Mouse (Mus musculus) forebrain, embryonic 16.5 days (tissue): ENCODE results near the gene Kcnn1. TPM values are rescaled to one million over a fixed set of nuclear protein-coding genes. Genes with fewer than 3 reads are reported as not detected.
"Not testable (repeated sequence)": the region's sequence is repeated elsewhere in the genome, so short reads cannot be mapped to it uniquely, and the experiment has no call there.

Source experiments
- ATAC-seq: fragments of 200-750 bp; cut with Nextera tagmentation; 2 replicates; pipeline ENCODE4 v1.8.0; 2017; ENCODE audit warnings: mild to moderate bottlenecking, moderate library complexity
- H3K27ac ChIP-seq: fragments of 300-500 bp; sonication (generic); 2 replicates; pipeline ENCODE4 v1.5.1; 2014; ENCODE audit warnings: low read length, control low read depth
- H3K27me3 ChIP-seq: fragments of 300-500 bp; sonication (generic); replicated peaks from 2 replicates; pipeline ENCODE4 v1.6.1; 2014; ENCODE audit warnings: low read length; ENCODE audit not compliant: control insufficient read depth, insufficient read depth
- H3K36me3 ChIP-seq: fragments of 300-500 bp; sonication (generic); 2 replicates; pipeline ENCODE4 v1.6.1; 2014; ENCODE audit not compliant: control insufficient read depth, insufficient read depth
- H3K4me1 ChIP-seq: fragments of 300-500 bp; sonication (generic); replicated peaks from 2 replicates; pipeline ENCODE4 v1.6.1; 2014; ENCODE audit warnings: low read length; ENCODE audit not compliant: control insufficient read depth, insufficient read depth
- H3K4me2 ChIP-seq: fragments of 300-500 bp; sonication (generic); 2 replicates; pipeline ENCODE4 v1.6.1; 2014; ENCODE audit warnings: mild to moderate bottlenecking, low read length, control low read depth
- H3K4me3 ChIP-seq: fragments of 300-500 bp; sonication (generic); replicated peaks from 2 replicates; pipeline ENCODE4 v1.5.1; 2014; ENCODE audit warnings: mild to moderate bottlenecking, low read length, control low read depth
- H3K9ac ChIP-seq: fragments of 300-500 bp; sonication (generic); replicated peaks from 2 replicates; pipeline ENCODE4 v1.6.1; 2014; ENCODE audit warnings: low read depth, low read length, control low read depth
- H3K9me3 ChIP-seq: fragments of 300-500 bp; sonication (generic); 2 replicates; pipeline ENCODE4 v1.6.1; 2016; ENCODE audit warnings: low read length; ENCODE audit not compliant: control insufficient read depth
- WGBS: fragments of 180-500 bp; shearing (Covaris S2); extraction: QIAGEN DNeasy Blood & Tissue Kit; methylation state at CpG from one replicate; pipeline ENCODE4 v1.1.7; 2014; 5-methylcytosine and 5-hydroxymethylcytosine counted together
- polyA plus RNA-seq: library from polyadenylated mRNA; unstranded; fragments of >200 nt; fragmentation: Nextera tagmentation; extraction: Ambion mirVana; gene quantifications from 2 replicates; pipeline ENCODE4 v1.2.1, GENCODE M21; 2015

Kcnn1 gene
- polyA plus RNA-seq, 1 experiment from 2014 or later, result 13.4 TPM

- WGBS, result 93% methylated on average over 2 of the region's 2 CpGs
- no peak for ATAC-seq
Observed at GRCm38 (mm10) chr8:70827010-70827409, 36.0 kb downstream of the Kcnn1 start.

GRCm38 (mm10) chr8:70825816-70826215, 37.2 kb downstream of the Kcnn1 start:
- Histone ChIP-seq H3K36me3 (no peaks in the 10 kb centered on the region), H3K9me3 (no peaks in the 10 kb centered on the region; the same call in 1 of the 2 replicates), H3K4me3 (no peak overlapping the region), H3K27ac (no peak overlapping the region), H3K9ac (no peak overlapping the region), H3K4me1 (no peaks in the 10 kb centered on the region), H3K27me3 (peaks cover 6% of the 10 kb centered on the region), H3K4me2 (no peak overlapping the region)
- no peak for ATAC-seq
- 87% methylated on average over 8 of the region's 8 CpGs for WGBS

More at GRCm38 (mm10) chr8:70827010-70827409, 36.0 kb downstream of the Kcnn1 start:
- Histone ChIP-seq H3K36me3 (no peaks in the 10 kb centered on the region), H3K9me3 (no peaks in the 10 kb centered on the region; the same call in 1 of the 2 replicates), H3K4me2 (no peak overlapping the region), H3K27me3 (no peaks in the 10 kb centered on the region), H3K4me1 (no peaks in the 10 kb centered on the region), H3K9ac (no peak overlapping the region), H3K27ac (no peak overlapping the region), H3K4me3 (no peak overlapping the region)

- WGBS, result 88% methylated on average over 7 of the region's 7 CpGs
- no peak for ATAC-seq
- no peaks in the 10 kb centered on the region for H3K36me3 ChIP-seq
Observed at GRCm38 (mm10) chr8:70823802-70824201, 39.3 kb downstream of the Kcnn1 start.

GRCm38 (mm10) chr8:70822594-70822993, 40.5 kb downstream of the Kcnn1 start:
- not testable (repeated sequence) for H3K27me3 ChIP-seq
- 80% methylated on average over 3 of the region's 3 CpGs for WGBS

More at GRCm38 (mm10) chr8:70823802-70824201, 39.3 kb downstream of the Kcnn1 start:
- H3K9me3 ChIP-seq, result peaks cover 11% of the 10 kb centered on the region; the same call in 1 of the 2 replicates
- no peak overlapping the region for H3K4me2 ChIP-seq
- no peak overlapping the region for H3K27ac ChIP-seq
- no peaks in the 10 kb centered on the region for H3K4me1 ChIP-seq
- H3K27me3 ChIP-seq, result peaks cover 9% of the 10 kb centered on the region
- H3K9ac ChIP-seq, result no peak overlapping the region
- H3K4me3 ChIP-seq, result no peak overlapping the region

GRCm38 (mm10) chr8:70821992-70822391, 41.1 kb downstream of the Kcnn1 start:
- Histone ChIP-seq H3K36me3 (no peaks in the 10 kb centered on the region), H3K9me3 (peaks cover 16% of the 10 kb centered on the region; the same call in 1 of the 2 replicates), H3K4me2 (no peak overlapping the region), H3K27ac (no peak overlapping the region), H3K4me1 (no peaks in the 10 kb centered on the region), H3K9ac (no peak overlapping the region), H3K4me3 (no peak overlapping the region), H3K27me3 (peaks cover 12% of the 10 kb centered on the region)
- ATAC-seq, result no peak
- 43% methylated on average over 11 of the region's 11 CpGs for WGBS

More at GRCm38 (mm10) chr8:70822594-70822993, 40.5 kb downstream of the Kcnn1 start:
- H3K4me3 ChIP-seq, H3K27ac ChIP-seq, H3K36me3 ChIP-seq, H3K9ac ChIP-seq, ATAC-seq, H3K4me2 ChIP-seq, H3K4me1 ChIP-seq: not testable (repeated sequence)
- H3K9me3 ChIP-seq, result peaks cover 16% of the 10 kb centered on the region; the same call in 1 of the 2 replicates

GRCm38 (mm10) chr8:70821399-70821962, 41.6 kb downstream of the Kcnn1 start:
- 16% methylated on average over 30 of the region's 30 CpGs for WGBS
- peak; percentile 43 for ATAC-seq
- Histone ChIP-seq H3K9ac (no peak overlapping the region), H3K9me3 (peaks cover 16% of the 10 kb centered on the region; the same call in 1 of the 2 replicates), H3K4me3 (no peak overlapping the region), H3K27me3 (peaks cover 16% of the 10 kb centered on the region), H3K4me1 (peaks cover 2% of the 10 kb centered on the region; the same call in 1 of the 2 replicates), H3K4me2 (no peak overlapping the region), H3K36me3 (no peaks in the 10 kb centered on the region), H3K27ac (no peak overlapping the region)

- no peak overlapping the region for H3K27ac ChIP-seq
- H3K9ac ChIP-seq, result no peak overlapping the region
- no peaks in the 10 kb centered on the region for H3K36me3 ChIP-seq
- WGBS, result 3% methylated on average over 31 of the region's 31 CpGs
- H3K4me3 ChIP-seq, result no peak overlapping the region
- ATAC-seq, result peak; percentile 71
- no peak overlapping the region for H3K4me2 ChIP-seq
- H3K4me1 ChIP-seq, result peaks cover 2% of the 10 kb centered on the region; the same call in 1 of the 2 replicates
- peaks cover 19% of the 10 kb centered on the region for H3K27me3 ChIP-seq
- H3K9me3 ChIP-seq, result peaks cover 16% of the 10 kb centered on the region; the same call in 1 of the 2 replicates
Observed at GRCm38 (mm10) chr8:70820101-70820935, 42.7 kb downstream of the Kcnn1 start.

- WGBS, result 7% methylated on average over 30 of the region's 30 CpGs
- H3K9ac ChIP-seq, result no peak overlapping the region
- peak overlapping the region; percentile 16; the same call in 1 of the 2 replicates for H3K4me2 ChIP-seq
- peaks cover 21% of the 10 kb centered on the region for H3K27me3 ChIP-seq
- H3K4me1 ChIP-seq, result peaks cover 2% of the 10 kb centered on the region; the same call in 1 of the 2 replicates
- H3K36me3 ChIP-seq, result no peaks in the 10 kb centered on the region
- peaks cover 16% of the 10 kb centered on the region; the same call in 1 of the 2 replicates for H3K9me3 ChIP-seq
- H3K4me3 ChIP-seq, result 0 out of 2 replicates have a peak overlapping the region, but pooled peaks have one; percentile 9
- no peak for ATAC-seq
- H3K27ac ChIP-seq, result no peak overlapping the region
Observed at GRCm38 (mm10) chr8:70816679-70817078, 46.4 kb downstream of the Kcnn1 start.

- peaks cover 2% of the 10 kb centered on the region; the same call in 1 of the 2 replicates for H3K4me1 ChIP-seq
- ATAC-seq, result no peak
- H3K4me2 ChIP-seq, result no peak overlapping the region
- H3K9me3 ChIP-seq, result no peaks in the 10 kb centered on the region
- H3K27me3 ChIP-seq, result peaks cover 12% of the 10 kb centered on the region
- H3K9ac ChIP-seq, result no peak overlapping the region
- H3K36me3 ChIP-seq, result no peaks in the 10 kb centered on the region
- no peak overlapping the region for H3K4me3 ChIP-seq
- 78% methylated on average over 4 of the region's 4 CpGs for WGBS
- no peak overlapping the region for H3K27ac ChIP-seq
Observed at GRCm38 (mm10) chr8:70812885-70813284, 50.2 kb downstream of the Kcnn1 start.
